Mouse (Mus musculus) left cerebral cortex, postnatal 14 days (tissue): ENCODE measurements around the gene Prr14l. TPM values are rescaled to one million over a fixed set of nuclear protein-coding genes. Genes with fewer than 3 reads are reported as not detected.
"Not testable (repeated sequence)": the region's sequence is repeated elsewhere in the genome, so short reads cannot be mapped to it uniquely, and the experiment has no call there.

Experiments
- DNase-seq, 2 experiments: peaks; one replicate each; pipeline ENCODE4 v3.0.0; 2021 to 2022; ENCODE audit warnings: low spot score in 2 of 2, mixed read lengths in 1 of 2
- intact Hi-C: fragments of 180-260 bp; cut with DNase I; formaldehyde crosslinking; loops from one replicate; pipeline ENCODE4 v1.15.1; 2025
- total RNA-seq, 2 experiments: library from RNA; stranded (reverse); gene quantifications; 2 replicates each; pipeline ENCODE4 v1.2.3; 2021

Gene Prr14l
- total RNA-seq, 2 experiments from 2014 or later: 36.0 to 39.2 TPM

DNA sequence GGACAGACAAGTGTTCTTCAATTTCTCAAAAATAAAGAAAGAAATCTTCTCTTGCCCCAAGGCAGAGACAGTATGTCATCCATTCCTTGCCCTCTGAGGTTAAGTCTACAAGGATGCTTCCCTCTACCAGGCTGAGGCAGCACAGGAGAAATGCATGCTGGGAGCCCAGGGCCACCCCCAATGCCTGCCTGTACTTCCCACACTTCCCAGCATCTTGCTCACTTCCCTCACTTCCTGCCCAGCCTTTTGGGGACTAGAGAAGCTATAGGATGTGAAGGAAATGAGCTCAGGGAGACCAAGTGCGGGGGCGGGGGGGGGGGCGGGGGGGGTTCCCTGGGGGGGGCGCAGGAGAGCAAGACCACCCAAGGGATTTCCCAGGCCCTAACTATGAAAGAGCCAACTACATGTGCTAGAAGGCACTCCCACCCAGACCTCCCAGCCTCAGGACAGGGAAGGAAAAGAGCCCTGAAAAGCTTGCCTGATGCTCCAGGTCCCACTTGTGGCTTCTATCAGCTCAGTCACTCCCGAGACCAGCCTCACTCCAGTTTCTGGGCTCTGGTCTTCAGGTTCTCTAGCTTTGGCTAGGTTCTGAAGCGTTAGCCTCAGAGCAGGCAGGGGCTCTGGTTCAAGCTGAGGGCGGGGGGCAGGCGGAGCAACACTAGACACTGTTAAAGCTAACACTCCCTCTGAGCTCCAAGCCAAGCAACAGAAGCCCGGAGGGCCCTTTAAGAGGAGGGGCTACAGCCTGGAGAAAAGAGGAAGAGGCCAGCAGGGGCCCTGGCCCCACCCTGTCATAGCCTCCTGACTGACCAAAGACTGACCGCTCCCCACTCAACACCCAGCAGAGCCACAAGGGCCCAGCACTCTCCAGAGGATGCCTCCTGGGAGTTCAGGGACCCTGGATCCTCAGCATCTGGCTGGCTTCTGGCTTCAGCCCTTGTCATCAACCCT, 108.1 kb downstream of the Prr14l start:
- peak; percentile 58 to 59 for DNase-seq
- intact Hi-C loops: no loop called here

DNA sequence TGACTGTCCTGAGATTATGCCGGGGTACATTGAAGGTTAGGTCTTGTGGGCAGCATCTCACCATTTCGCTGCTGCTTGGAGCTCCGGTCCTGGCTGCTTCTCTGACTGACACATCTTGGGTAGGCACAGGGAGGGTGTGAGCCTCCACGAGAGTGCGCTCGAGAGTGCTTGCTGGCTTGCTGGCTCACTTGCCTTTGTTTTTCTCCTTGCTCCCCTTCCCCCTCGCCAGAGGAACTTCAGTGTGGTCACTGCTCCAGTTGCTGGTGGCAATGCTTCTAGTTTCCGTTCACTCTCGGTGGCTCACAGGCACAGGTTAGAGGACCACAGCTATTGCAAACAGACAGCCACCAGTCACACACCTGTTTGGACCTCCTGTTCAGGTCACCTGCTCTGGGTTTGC, 111.9 kb downstream of the Prr14l start:
- intact Hi-C loops: no loop called here
- peak; percentile 87 to 96 for DNase-seq

- intact Hi-C loops: not testable (repeated sequence)
Measured at GRCm38 (mm10) chr5:32741377-32741776, 112.7 kb downstream of the Prr14l start.

GRCm38 (mm10) chr5:32740850-32741249, 113.2 kb downstream of the Prr14l start:
- DNase-seq, intact Hi-C loops: not testable (repeated sequence)

More at GRCm38 (mm10) chr5:32741377-32741776, 112.7 kb downstream of the Prr14l start:
- DNase-seq: peak; percentile 61 to 87

DNA sequence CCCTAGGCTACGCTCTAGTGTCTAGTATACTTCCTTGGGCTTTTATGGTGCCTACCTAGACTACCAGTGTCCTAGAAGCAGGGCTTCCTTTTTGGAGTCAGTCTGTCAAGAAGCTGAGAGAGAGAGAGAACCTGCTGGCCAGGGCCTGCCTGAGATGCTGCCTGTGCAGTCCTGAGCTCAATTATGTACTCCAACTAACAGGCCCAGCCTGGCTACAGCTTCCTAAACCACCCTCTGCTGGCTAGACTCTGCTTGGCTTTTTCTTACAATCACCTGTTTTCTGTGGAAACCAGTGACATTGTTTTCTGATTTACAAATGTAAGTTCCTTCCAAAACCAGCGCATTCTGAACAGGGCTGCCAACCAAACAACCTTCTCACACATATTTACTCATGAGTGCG, 113.9 kb downstream of the Prr14l start:
- intact Hi-C loops: no loop called here
- DNase-seq: no peak

Other genes with a start within 250 kb of the Prr14l start
- 10 to 100 TPM; 13.0 to 13.6 TPM for gene Yes1, start 243.1 kb downstream of the Prr14l start, total RNA-seq
- gene Pisd, start 68.6 kb downstream of the Prr14l start, total RNA-seq: 10 to 100 TPM; 53.4 to 63.7 TPM
- not detected for gene Gm20671, start 27.1 kb downstream of the Prr14l start, total RNA-seq
- 10 to 100 TPM; 56.0 to 61.8 TPM for gene Depdc5, start 9.4 kb upstream of the Prr14l start, total RNA-seq
- gene Ywhah, start 164.6 kb upstream of the Prr14l start, total RNA-seq: 1,000 to 10,000 TPM; 1,147 to 1,287 TPM
- under 1 TPM in 1 of 2 experiments, not detected in 1; 0.13 TPM for gene Slc5a1, start 250.0 kb upstream of the Prr14l start, total RNA-seq